Mouse (Mus musculus) forebrain, embryonic 12.5 days (tissue): ENCODE data around the gene Impdh1. TPM values are rescaled to one million over a fixed set of nuclear protein-coding genes. Genes with fewer than 3 reads are reported as not detected.

ENCODE experiments used
- ATAC-seq: fragments of 200-750 bp; cut with Nextera tagmentation; 2 replicates; pipeline ENCODE4 v1.8.0; 2017; ENCODE audit warnings: moderate TSS enrichment; ENCODE audit not compliant: low FRiP score
- H3K27ac ChIP-seq: fragments of 300-500 bp; sonication (generic); 2 replicates; pipeline ENCODE4 v1.5.1; 2016; ENCODE audit warnings: mild to moderate bottlenecking
- H3K27me3 ChIP-seq: fragments of 300-500 bp; sonication (generic); 2 replicates; pipeline ENCODE4 v1.6.1; 2016; ENCODE audit warnings: mild to moderate bottlenecking
- H3K36me3 ChIP-seq: fragments of 300-500 bp; sonication (generic); replicated peaks from 2 replicates; pipeline ENCODE4 v1.6.1; 2016; ENCODE audit warnings: mild to moderate bottlenecking
- H3K4me1 ChIP-seq: fragments of 300-500 bp; sonication (generic); 2 replicates; pipeline ENCODE4 v1.6.1; 2016
- H3K4me2 ChIP-seq: fragments of 300-500 bp; sonication (generic); 2 replicates; pipeline ENCODE4 v1.6.1; 2016; ENCODE audit warnings: mild to moderate bottlenecking, moderate library complexity
- H3K4me3 ChIP-seq: fragments of 300-500 bp; sonication (generic); replicated peaks from 2 replicates; pipeline ENCODE4 v1.5.1; 2016; ENCODE audit warnings: mild to moderate bottlenecking
- H3K9ac ChIP-seq: fragments of 300-500 bp; sonication (generic); 2 replicates; pipeline ENCODE4 v1.6.1; 2016; ENCODE audit warnings: mild to moderate bottlenecking
- H3K9me3 ChIP-seq: fragments of 300-500 bp; sonication (generic); 2 replicates; pipeline ENCODE4 v1.6.1; 2016
- WGBS: fragments of 180-500 bp; shearing (Covaris S2); methylation state at CpG from one replicate; pipeline ENCODE4 v1.1.7; 2016; 5-methylcytosine and 5-hydroxymethylcytosine counted together
- polyA plus RNA-seq: library from polyadenylated mRNA; unstranded; fragments of >200 nt; fragmentation: Nextera tagmentation; extraction: Ambion mirVana; gene quantifications from 2 replicates; pipeline ENCODE4 v1.2.1, GENCODE M21; 2016

The Impdh1 gene
- polyA plus RNA-seq, 1 experiment from 2014 or later = 39.8 TPM

GRCm38 (mm10) chr6:29211146-29211545 is 5.0 kb downstream of the Impdh1 start:
- Histone ChIP-seq H3K36me3 (peaks cover 8% of the 10 kb centered on the region), H3K27me3 (peaks cover 26% of the 10 kb centered on the region), H3K4me3 (peak overlapping the region; percentile 69), H3K4me1 (peaks cover 57% of the 10 kb centered on the region), H3K9ac (peak overlapping the region; percentile 75), H3K27ac (no peak overlapping the region), H3K9me3 (no peaks in the 10 kb centered on the region), H3K4me2 (peak overlapping the region; percentile 93)
- WGBS = 36% methylated on average over 7 of the region's 7 CpGs
- ATAC-seq = no peak

GRCm38 (mm10) chr6:29210231-29210936 is 5.8 kb downstream of the Impdh1 start:
- peaks cover 11% of the 10 kb centered on the region for H3K36me3 ChIP-seq
- 0 out of 2 replicates have a peak overlapping the region, but pooled peaks have one; percentile 7 for H3K9ac ChIP-seq
- peaks cover 23% of the 10 kb centered on the region for H3K27me3 ChIP-seq
- peak overlapping the region; percentile 2; the same call in 1 of the 2 replicates for H3K4me2 ChIP-seq
- 77% methylated on average over 9 of the region's 9 CpGs for WGBS
- no peak overlapping the region for H3K27ac ChIP-seq
- H3K9me3 ChIP-seq = no peaks in the 10 kb centered on the region
- H3K4me1 ChIP-seq = peaks cover 50% of the 10 kb centered on the region
- no peak overlapping the region for H3K4me3 ChIP-seq
- ATAC-seq = no peak

DNA sequence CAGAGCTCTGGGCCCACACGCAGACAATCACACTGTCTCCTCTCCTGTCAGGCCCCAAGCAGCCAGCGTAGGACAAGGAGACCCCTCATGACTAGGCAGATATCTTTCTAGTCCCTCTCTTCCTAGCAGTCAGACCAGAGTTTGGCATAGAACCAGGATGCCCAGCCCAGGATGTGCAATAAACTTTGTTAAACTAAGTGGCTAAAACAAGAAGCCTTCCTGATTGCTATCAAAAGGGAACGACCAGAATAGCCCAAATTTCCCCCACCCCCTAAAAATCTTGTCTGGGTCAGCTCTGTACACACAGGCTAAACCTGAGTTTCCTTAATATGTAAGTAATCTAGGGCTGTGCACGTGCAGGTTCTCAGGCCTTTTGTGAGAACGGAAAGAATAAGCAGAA is 8.0 kb downstream of the Impdh1 start:
- WGBS = 86% methylated on average over 5 of the region's 5 CpGs
- no peak for ATAC-seq
- H3K4me1 ChIP-seq = peaks cover 29% of the 10 kb centered on the region
- peaks cover 1% of the 10 kb centered on the region for H3K27me3 ChIP-seq
- H3K36me3 ChIP-seq = peaks cover 28% of the 10 kb centered on the region
- no peak overlapping the region for H3K27ac ChIP-seq
- H3K4me2 ChIP-seq = no peak overlapping the region
- H3K9ac ChIP-seq = peak overlapping the region; percentile 12; the same call in 1 of the 2 replicates
- H3K4me3 ChIP-seq = no peak overlapping the region
- H3K9me3 ChIP-seq = no peaks in the 10 kb centered on the region

- WGBS = 79% methylated on average over 5 of the region's 5 CpGs
- H3K9me3 ChIP-seq = no peaks in the 10 kb centered on the region
- no peak for ATAC-seq
Observed at GRCm38 (mm10) chr6:29207017-29207416, 9.1 kb downstream of the Impdh1 start.

DNA sequence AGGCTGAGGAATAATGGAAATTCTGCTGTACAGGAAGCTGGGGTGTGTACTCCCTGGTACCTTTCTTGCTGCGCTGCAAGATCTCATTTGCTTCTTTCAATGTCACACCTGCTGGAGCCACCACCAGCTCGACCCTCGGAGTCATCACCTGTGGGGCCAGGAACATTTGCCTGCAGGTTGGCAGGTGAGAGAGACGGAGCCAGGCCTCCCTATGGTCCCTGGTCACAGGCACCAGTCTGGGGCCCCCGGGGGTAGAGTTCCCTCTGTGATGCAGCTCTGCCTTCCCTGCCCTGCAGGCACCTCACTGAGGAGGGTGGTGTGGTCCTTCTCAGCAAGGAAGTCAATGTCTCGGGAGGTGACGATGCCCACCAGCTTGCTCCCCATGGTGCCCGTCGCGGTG is 10.2 kb downstream of the Impdh1 start:
- peaks cover 11% of the 10 kb centered on the region for H3K4me1 ChIP-seq
- H3K4me2 ChIP-seq = no peak overlapping the region
- H3K27me3 ChIP-seq = no peaks in the 10 kb centered on the region
- H3K9me3 ChIP-seq = no peaks in the 10 kb centered on the region
- 91% methylated on average over 10 of the region's 10 CpGs for WGBS
- H3K27ac ChIP-seq = no peak overlapping the region
- peaks cover 36% of the 10 kb centered on the region for H3K36me3 ChIP-seq
- H3K9ac ChIP-seq = no peak overlapping the region
- ATAC-seq = no peak
- no peak overlapping the region for H3K4me3 ChIP-seq

More at GRCm38 (mm10) chr6:29207017-29207416, 9.1 kb downstream of the Impdh1 start:
- no peak overlapping the region for H3K4me2 ChIP-seq
- H3K4me1 ChIP-seq = peaks cover 19% of the 10 kb centered on the region
- H3K27ac ChIP-seq = no peak overlapping the region
- H3K9ac ChIP-seq = no peak overlapping the region
- no peak overlapping the region for H3K4me3 ChIP-seq
- peaks cover 36% of the 10 kb centered on the region for H3K36me3 ChIP-seq
- no peaks in the 10 kb centered on the region for H3K27me3 ChIP-seq

- peaks cover 5% of the 10 kb centered on the region for H3K4me1 ChIP-seq
- H3K9me3 ChIP-seq = no peaks in the 10 kb centered on the region
- peaks cover 42% of the 10 kb centered on the region for H3K36me3 ChIP-seq
- 61% methylated on average over 15 of the region's 15 CpGs for WGBS
- ATAC-seq = peak; percentile 62; the same call in 1 of the 2 replicates
- H3K27me3 ChIP-seq = peaks cover 4% of the 10 kb centered on the region; the same call in 1 of the 2 replicates
- no peak overlapping the region for H3K4me3 ChIP-seq
- H3K4me2 ChIP-seq = no peak overlapping the region
- no peak overlapping the region for H3K9ac ChIP-seq
- H3K27ac ChIP-seq = no peak overlapping the region
Observed at GRCm38 (mm10) chr6:29204932-29205614, 11.1 kb downstream of the Impdh1 start.

GRCm38 (mm10) chr6:29203861-29204585 is 12.1 kb downstream of the Impdh1 start:
- no peak for ATAC-seq
- peaks cover 14% of the 10 kb centered on the region for H3K27me3 ChIP-seq
- H3K9ac ChIP-seq = no peak overlapping the region
- peaks cover 42% of the 10 kb centered on the region for H3K36me3 ChIP-seq
- peaks cover 5% of the 10 kb centered on the region; the same call in 1 of the 2 replicates for H3K4me1 ChIP-seq
- H3K4me3 ChIP-seq = no peak overlapping the region
- no peak overlapping the region for H3K27ac ChIP-seq
- H3K4me2 ChIP-seq = no peak overlapping the region
- H3K9me3 ChIP-seq = no peaks in the 10 kb centered on the region
- WGBS = 79% methylated on average over 6 of the region's 6 CpGs

GRCm38 (mm10) chr6:29203096-29203495 is 13.1 kb downstream of the Impdh1 start:
- ATAC-seq = no peak
- Histone ChIP-seq H3K4me3 (no peak overlapping the region), H3K27me3 (peaks cover 17% of the 10 kb centered on the region), H3K9ac (no peak overlapping the region), H3K36me3 (peaks cover 42% of the 10 kb centered on the region), H3K9me3 (no peaks in the 10 kb centered on the region), H3K27ac (no peak overlapping the region), H3K4me2 (no peak overlapping the region), H3K4me1 (peaks cover 9% of the 10 kb centered on the region)
- 92% methylated on average over 13 of the region's 13 CpGs for WGBS

GRCm38 (mm10) chr6:29201988-29202387 is 14.2 kb downstream of the Impdh1 start:
- Histone ChIP-seq H3K27ac (no peak overlapping the region), H3K4me3 (no peak overlapping the region), H3K27me3 (peaks cover 27% of the 10 kb centered on the region), H3K9ac (no peak overlapping the region), H3K9me3 (no peaks in the 10 kb centered on the region), H3K36me3 (peaks cover 41% of the 10 kb centered on the region), H3K4me1 (peaks cover 12% of the 10 kb centered on the region), H3K4me2 (no peak overlapping the region)
- WGBS = 85% methylated on average over 8 of the region's 8 CpGs
- ATAC-seq = no peak

GRCm38 (mm10) chr6:29201341-29201740 is 14.8 kb downstream of the Impdh1 start:
- Histone ChIP-seq H3K27ac (no peak overlapping the region), H3K9ac (no peak overlapping the region), H3K4me3 (no peak overlapping the region), H3K27me3 (peaks cover 33% of the 10 kb centered on the region), H3K36me3 (peaks cover 36% of the 10 kb centered on the region), H3K9me3 (no peaks in the 10 kb centered on the region), H3K4me2 (no peak overlapping the region), H3K4me1 (peaks cover 12% of the 10 kb centered on the region)
- ATAC-seq = no peak
- 88% methylated on average over 5 of the region's 5 CpGs for WGBS

GRCm38 (mm10) chr6:29200496-29200895 is 15.7 kb downstream of the Impdh1 start:
- no peak overlapping the region for H3K9ac ChIP-seq
- H3K4me1 ChIP-seq = peaks cover 12% of the 10 kb centered on the region
- ATAC-seq = no peak
- peaks cover 32% of the 10 kb centered on the region for H3K36me3 ChIP-seq
- no peak overlapping the region for H3K27ac ChIP-seq
- no peak overlapping the region for H3K4me3 ChIP-seq
- H3K27me3 ChIP-seq = peaks cover 33% of the 10 kb centered on the region
- no peaks in the 10 kb centered on the region for H3K9me3 ChIP-seq
- WGBS = 67% methylated on average over 3 of the region's 3 CpGs
- H3K4me2 ChIP-seq = no peak overlapping the region

- peak overlapping the region; percentile 59 for H3K4me2 ChIP-seq
- ATAC-seq = no peak
- 44% methylated on average over 8 of the region's 8 CpGs for WGBS
- no peaks in the 10 kb centered on the region for H3K9me3 ChIP-seq
- peaks cover 25% of the 10 kb centered on the region for H3K36me3 ChIP-seq
- H3K4me1 ChIP-seq = peaks cover 12% of the 10 kb centered on the region
- H3K4me3 ChIP-seq = peak overlapping the region; percentile 36
- peak overlapping the region; percentile 33; the same call in 1 of the 2 replicates for H3K9ac ChIP-seq
- H3K27ac ChIP-seq = no peak overlapping the region
- peaks cover 33% of the 10 kb centered on the region for H3K27me3 ChIP-seq
Observed at GRCm38 (mm10) chr6:29199223-29199855, 16.8 kb downstream of the Impdh1 start.
